Mouse (Mus musculus): ENCODE measurements at regions not wholly inside any gene's neighbourhood (a gene's known extent, or its start where the extent isn't known, plus 50 kb on each side); places are given as distances from the start of the nearest gene placed in this dataset.

DNA sequence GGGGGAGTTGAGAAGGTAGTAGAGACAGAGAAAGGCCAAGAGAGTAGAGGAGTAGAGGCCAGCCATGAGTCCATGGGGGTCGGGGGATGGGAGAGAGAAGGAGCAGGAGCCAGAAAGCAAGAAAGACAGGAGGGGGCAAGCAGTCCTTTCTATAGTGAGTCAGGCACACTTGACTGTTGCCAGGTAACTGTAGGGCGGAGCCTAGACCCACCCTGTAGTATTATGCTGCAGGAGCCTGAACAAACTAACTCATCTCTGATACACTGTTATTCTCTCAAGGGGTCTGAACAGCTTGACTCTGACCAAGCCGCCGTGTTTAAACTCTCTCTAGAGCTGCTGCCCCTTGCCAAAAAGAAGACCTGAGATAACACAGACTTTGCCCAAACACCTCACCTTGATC, 130.6 kb downstream of the Cand1 start:
- Histone ChIP-seq H3K36me3 (ENCODE audit: control insufficient read depth, insufficient read depth) (no peaks in the 10 kb centered on the region), H3K27me3 (ENCODE audit: control insufficient read depth, insufficient read depth, low read depth, low read length) (no peaks in the 10 kb centered on the region), H3K4me1 (ENCODE audit: control insufficient read depth, low read depth, low read length) (peaks cover 6% of the 10 kb centered on the region; the same call in 1 of the 2 replicates), H3K9ac (ENCODE audit: low read depth, low read length) (no peak overlapping the region), H3K4me3 (ENCODE audit: low read depth, low read length) (no peak overlapping the region), H3K4me2 (ENCODE audit: low read depth, low read length) (no peak overlapping the region), H3K9me3 (replicated peaks; ENCODE audit: control insufficient read depth, low read length) (no peaks in the 10 kb centered on the region), H3K27ac (ENCODE audit: low read length) (no peak overlapping the region)
- ATAC-seq (ENCODE audit: low read depth) = no peak
- WGBS (ENCODE audit: insufficient replicate concordance) = 57% methylated on average over 4 of the region's 4 CpGs

DNA sequence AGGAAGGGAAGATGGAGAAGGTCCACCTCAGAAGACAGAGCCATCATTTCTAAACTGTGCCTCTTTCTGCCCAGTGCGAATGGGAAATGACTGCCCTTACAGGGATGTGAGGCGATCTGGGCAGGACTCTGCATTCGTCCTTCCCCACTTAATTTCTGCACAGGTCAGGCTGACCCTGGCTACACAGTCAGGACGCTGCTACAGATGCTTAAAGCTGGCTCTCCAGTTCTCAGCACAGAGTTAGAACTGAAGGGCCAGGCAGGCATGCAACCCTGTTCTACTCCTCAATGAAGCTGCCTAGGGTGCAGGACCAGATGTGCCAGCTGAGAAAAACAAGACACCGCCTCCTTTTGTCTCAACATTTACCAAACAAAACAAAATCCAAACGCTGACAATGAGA, 132.1 kb downstream of the Cand1 start:
- 59% methylated on average over 6 of the region's 6 CpGs for WGBS (ENCODE audit: insufficient replicate concordance)

DNA sequence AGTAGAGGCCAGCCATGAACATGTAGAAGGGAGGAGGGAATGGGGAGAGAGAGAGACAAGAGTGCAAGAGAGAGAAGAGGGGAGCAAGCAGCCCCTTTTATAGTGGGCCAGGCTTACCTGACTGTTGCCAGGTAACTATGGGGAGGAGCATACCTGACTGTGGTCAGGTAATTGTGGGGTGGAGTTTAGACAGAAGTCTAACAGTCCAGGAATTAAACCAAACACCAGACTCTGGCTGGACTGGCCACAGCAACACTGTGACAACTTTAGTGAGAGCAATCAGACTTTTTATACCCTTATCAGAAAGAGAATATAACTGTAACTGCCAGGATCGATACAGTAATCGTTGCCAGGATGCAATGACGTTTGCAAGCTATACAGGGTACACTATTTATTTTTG, 133.8 kb downstream of the Cand1 start:
- WGBS (ENCODE audit: insufficient replicate concordance) = 62% methylated on average over 3 of the region's 3 CpGs
- no peaks in the 10 kb centered on the region for H3K27me3 ChIP-seq (ENCODE audit: control insufficient read depth, insufficient read depth, low read depth, low read length)
- no peak for ATAC-seq (ENCODE audit: low read depth)
- no peak overlapping the region for H3K4me3 ChIP-seq (ENCODE audit: low read depth, low read length)
- H3K4me1 ChIP-seq (ENCODE audit: control insufficient read depth, low read depth, low read length) = no peaks in the 10 kb centered on the region
- H3K4me2 ChIP-seq (ENCODE audit: low read depth, low read length) = no peak overlapping the region
- no peaks in the 10 kb centered on the region for H3K36me3 ChIP-seq (ENCODE audit: control insufficient read depth, insufficient read depth)
- H3K9ac ChIP-seq (ENCODE audit: low read depth, low read length) = no peak overlapping the region
- H3K27ac ChIP-seq (ENCODE audit: low read length) = no peak overlapping the region
- H3K9me3 ChIP-seq (replicated peaks; ENCODE audit: control insufficient read depth, low read length) = no peaks in the 10 kb centered on the region

More for the DNA sequence above, 132.1 kb downstream of the Cand1 start:
- no peak overlapping the region for H3K4me2 ChIP-seq (ENCODE audit: low read depth, low read length)
- no peaks in the 10 kb centered on the region for H3K36me3 ChIP-seq (ENCODE audit: control insufficient read depth, insufficient read depth)
- H3K4me3 ChIP-seq (ENCODE audit: low read depth, low read length) = no peak overlapping the region
- H3K27me3 ChIP-seq (ENCODE audit: control insufficient read depth, insufficient read depth, low read depth, low read length) = no peaks in the 10 kb centered on the region
- H3K9me3 ChIP-seq (replicated peaks; ENCODE audit: control insufficient read depth, low read length) = no peaks in the 10 kb centered on the region
- no peak overlapping the region for H3K27ac ChIP-seq (ENCODE audit: low read length)
- H3K4me1 ChIP-seq (ENCODE audit: control insufficient read depth, low read depth, low read length) = peaks cover 6% of the 10 kb centered on the region; the same call in 1 of the 2 replicates
- no peak for ATAC-seq (ENCODE audit: low read depth)
- H3K9ac ChIP-seq (ENCODE audit: low read depth, low read length) = no peak overlapping the region

DNA sequence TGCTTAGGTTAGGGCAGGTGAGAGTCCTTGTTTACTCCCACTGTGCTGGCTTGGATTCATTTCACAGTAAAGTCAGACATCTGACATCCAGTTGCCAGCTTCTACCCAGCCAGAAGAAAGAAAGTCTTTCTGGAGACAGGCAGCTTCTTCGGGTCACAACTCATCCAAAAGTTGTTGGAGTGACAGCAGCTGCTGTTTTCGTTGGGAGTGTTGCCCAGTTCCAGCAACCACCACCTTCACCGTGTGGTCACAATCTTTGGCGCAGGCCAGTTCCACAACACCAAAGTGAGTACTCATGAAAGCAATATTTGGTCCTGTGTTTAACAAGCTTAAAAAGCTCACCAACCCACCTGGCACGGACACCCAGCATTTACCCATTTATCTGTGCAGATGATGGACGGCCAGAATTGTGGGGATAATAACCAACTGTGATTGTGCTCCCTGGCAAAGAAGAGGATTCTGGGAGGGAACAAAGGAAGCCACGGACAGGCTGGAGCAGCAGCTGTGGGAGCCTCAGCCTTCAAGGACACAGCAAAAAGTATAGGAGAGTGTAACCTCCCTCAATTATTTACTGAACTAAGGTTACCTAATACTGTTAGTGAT, 134.5 kb downstream of the Cand1 start:
- no peaks in the 10 kb centered on the region for H3K36me3 ChIP-seq (ENCODE audit: control insufficient read depth, insufficient read depth)
- no peaks in the 10 kb centered on the region for H3K4me1 ChIP-seq (ENCODE audit: control insufficient read depth, low read depth, low read length)
- no peak overlapping the region for H3K9ac ChIP-seq (ENCODE audit: low read depth, low read length)
- no peak overlapping the region for H3K4me2 ChIP-seq (ENCODE audit: low read depth, low read length)
- no peak overlapping the region for H3K27ac ChIP-seq (ENCODE audit: low read length)
- ATAC-seq (ENCODE audit: low read depth) = no peak
- no peak overlapping the region for H3K4me3 ChIP-seq (ENCODE audit: low read depth, low read length)
- WGBS (ENCODE audit: insufficient replicate concordance) = 62% methylated on average over 7 of the region's 7 CpGs
- H3K27me3 ChIP-seq (ENCODE audit: control insufficient read depth, insufficient read depth, low read depth, low read length) = no peaks in the 10 kb centered on the region
- no peaks in the 10 kb centered on the region for H3K9me3 ChIP-seq (replicated peaks; ENCODE audit: control insufficient read depth, low read length)

DNA sequence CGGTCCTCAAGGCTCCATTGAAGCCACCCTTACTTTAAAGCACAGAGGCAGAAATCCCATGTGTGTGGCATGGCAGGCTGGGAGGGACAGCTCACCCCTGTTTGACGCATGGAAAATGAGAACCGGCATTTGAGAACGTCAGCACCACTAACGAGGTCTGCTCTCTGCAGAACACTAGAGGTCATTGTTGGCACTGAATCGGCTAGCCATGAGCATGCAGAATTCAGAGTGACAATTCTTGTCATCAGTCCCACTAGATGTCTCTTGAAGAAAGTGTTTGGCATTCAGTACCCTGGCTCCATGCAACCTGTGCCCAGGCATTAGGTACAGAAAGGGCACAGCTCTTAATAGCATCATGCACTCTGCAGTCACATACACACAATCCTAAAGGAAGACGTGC, 139.3 kb downstream of the Cand1 start:
- H3K4me1 ChIP-seq (ENCODE audit: control insufficient read depth, low read depth, low read length) = no peaks in the 10 kb centered on the region
- no peak overlapping the region for H3K4me3 ChIP-seq (ENCODE audit: low read depth, low read length)
- 27% methylated on average over 7 of the region's 7 CpGs for WGBS (ENCODE audit: insufficient replicate concordance)
- H3K9me3 ChIP-seq (replicated peaks; ENCODE audit: control insufficient read depth, low read length) = no peaks in the 10 kb centered on the region
- no peak overlapping the region for H3K9ac ChIP-seq (ENCODE audit: low read depth, low read length)
- H3K36me3 ChIP-seq (ENCODE audit: control insufficient read depth, insufficient read depth) = no peaks in the 10 kb centered on the region
- no peak overlapping the region for H3K27ac ChIP-seq (ENCODE audit: low read length)
- H3K27me3 ChIP-seq (ENCODE audit: control insufficient read depth, insufficient read depth, low read depth, low read length) = no peaks in the 10 kb centered on the region
- H3K4me2 ChIP-seq (ENCODE audit: low read depth, low read length) = no peak overlapping the region
- ATAC-seq (ENCODE audit: low read depth) = 0 out of 2 replicates have a peak, but pooled peaks have one; percentile 32

DNA sequence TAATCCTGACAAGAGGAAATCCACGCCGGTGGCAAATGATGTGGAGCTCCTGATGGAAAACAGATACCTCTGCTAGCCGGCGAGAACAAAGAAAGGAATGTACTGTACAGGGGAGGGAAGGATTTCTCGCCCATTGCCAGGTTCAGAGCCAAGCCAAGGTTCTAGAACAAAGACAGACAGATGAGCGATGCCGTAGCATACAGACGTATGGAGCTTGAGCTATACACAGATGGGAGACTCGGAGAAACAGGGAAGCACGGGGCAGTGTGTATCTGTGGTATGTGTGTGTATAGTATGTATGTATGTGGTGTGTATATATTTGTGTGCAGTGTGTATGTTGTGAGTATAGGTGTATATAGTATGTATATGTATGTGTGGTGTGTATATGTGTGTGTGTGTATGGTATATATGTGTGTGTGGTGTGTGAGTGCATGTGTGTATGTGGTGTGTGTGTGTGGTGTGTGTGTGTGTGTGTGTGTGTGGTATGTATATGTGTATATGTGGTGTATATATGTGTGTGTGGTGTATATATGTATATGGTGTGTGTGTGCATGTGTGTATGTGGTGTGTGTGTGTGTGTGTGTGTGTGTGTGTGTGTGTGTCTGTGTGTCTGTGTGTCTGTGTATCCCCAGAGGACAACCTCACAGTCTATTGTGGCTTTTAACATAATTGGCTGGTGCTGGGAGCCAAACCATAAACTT, 140.6 kb downstream of the Cand1 start:
- H3K4me3 ChIP-seq (ENCODE audit: low read depth, low read length) = no peak overlapping the region

DNA sequence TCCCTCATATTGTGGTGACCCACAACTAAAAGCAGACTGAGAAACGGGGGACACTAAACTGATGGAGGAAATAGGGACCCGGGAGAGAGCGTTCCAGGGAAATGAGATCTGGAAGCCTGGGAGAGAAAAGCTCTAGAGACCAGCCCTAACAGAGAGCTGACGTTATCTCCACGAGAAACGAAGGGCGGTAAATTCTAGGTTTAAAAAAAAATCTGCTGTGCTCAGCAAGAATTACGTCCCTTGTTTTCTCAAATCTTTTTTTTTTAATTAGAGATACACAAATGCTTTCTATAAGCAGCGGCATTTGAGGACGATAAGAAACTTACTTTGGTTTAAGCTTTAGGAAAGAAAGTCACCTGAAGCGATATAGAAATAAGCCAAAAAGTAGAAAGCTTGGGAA, 145.7 kb downstream of the Cand1 start:
- Histone ChIP-seq H3K27ac (ENCODE audit: low read length) (no peak overlapping the region), H3K9ac (ENCODE audit: low read depth, low read length) (no peak overlapping the region), H3K9me3 (replicated peaks; ENCODE audit: control insufficient read depth, low read length) (no peaks in the 10 kb centered on the region), H3K27me3 (ENCODE audit: control insufficient read depth, insufficient read depth, low read depth, low read length) (no peaks in the 10 kb centered on the region), H3K4me1 (ENCODE audit: control insufficient read depth, low read depth, low read length) (no peaks in the 10 kb centered on the region), H3K4me2 (ENCODE audit: low read depth, low read length) (no peak overlapping the region), H3K4me3 (ENCODE audit: low read depth, low read length) (no peak overlapping the region), H3K36me3 (ENCODE audit: control insufficient read depth, insufficient read depth) (no peaks in the 10 kb centered on the region)
- 79% methylated on average over 11 of the region's 11 CpGs for WGBS (ENCODE audit: insufficient replicate concordance)
- no peak for ATAC-seq (ENCODE audit: low read depth)

More for the DNA sequence above, 140.6 kb downstream of the Cand1 start:
- no peaks in the 10 kb centered on the region for H3K9me3 ChIP-seq (replicated peaks; ENCODE audit: control insufficient read depth, low read length)
- H3K27me3 ChIP-seq (ENCODE audit: control insufficient read depth, insufficient read depth, low read depth, low read length) = no peaks in the 10 kb centered on the region
- no peak overlapping the region for H3K9ac ChIP-seq (ENCODE audit: low read depth, low read length)
- H3K27ac ChIP-seq (ENCODE audit: low read length) = no peak overlapping the region
- no peak overlapping the region for H3K4me2 ChIP-seq (ENCODE audit: low read depth, low read length)
- 68% methylated on average over 10 of the region's 10 CpGs for whole genome bisulfite sequencing (ENCODE audit: insufficient replicate concordance)
- ATAC-seq (ENCODE audit: low read depth) = no peak
- H3K36me3 ChIP-seq (ENCODE audit: control insufficient read depth, insufficient read depth) = no peaks in the 10 kb centered on the region
- no peaks in the 10 kb centered on the region for H3K4me1 ChIP-seq (ENCODE audit: control insufficient read depth, low read depth, low read length)

DNA sequence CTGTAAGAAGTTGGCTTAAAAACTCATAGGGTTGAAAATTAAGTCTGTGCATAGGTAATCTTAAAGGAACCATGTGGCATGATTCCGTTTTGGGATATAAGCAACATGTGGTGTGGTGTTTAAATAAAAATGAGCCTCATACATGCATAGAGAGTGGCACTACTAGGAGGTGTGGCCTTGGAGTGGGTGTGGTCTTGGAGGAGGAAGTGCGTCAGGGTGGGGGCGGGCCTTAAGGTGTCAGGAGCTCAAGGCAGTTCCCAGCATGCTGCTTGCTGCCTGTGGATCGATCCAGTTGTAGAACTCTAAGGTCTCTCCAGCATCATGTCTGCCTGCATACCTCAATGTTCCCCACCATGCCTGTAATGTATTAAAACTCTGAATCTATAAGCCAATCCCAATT, 152.0 kb downstream of the Cand1 start:
- Histone ChIP-seq H3K4me2 (ENCODE audit: low read depth, low read length) (no peak overlapping the region), H3K9ac (ENCODE audit: low read depth, low read length) (no peak overlapping the region), H3K4me1 (ENCODE audit: control insufficient read depth, low read depth, low read length) (peaks cover 13% of the 10 kb centered on the region), H3K27me3 (ENCODE audit: control insufficient read depth, insufficient read depth, low read depth, low read length) (no peaks in the 10 kb centered on the region), H3K27ac (ENCODE audit: low read length) (no peak overlapping the region), H3K36me3 (ENCODE audit: control insufficient read depth, insufficient read depth) (no peaks in the 10 kb centered on the region), H3K4me3 (ENCODE audit: low read depth, low read length) (no peak overlapping the region), H3K9me3 (replicated peaks; ENCODE audit: control insufficient read depth, low read length) (no peaks in the 10 kb centered on the region)
- WGBS (ENCODE audit: insufficient replicate concordance) = 72% methylated on average over 4 of the region's 4 CpGs
- ATAC-seq (ENCODE audit: low read depth) = no peak

DNA sequence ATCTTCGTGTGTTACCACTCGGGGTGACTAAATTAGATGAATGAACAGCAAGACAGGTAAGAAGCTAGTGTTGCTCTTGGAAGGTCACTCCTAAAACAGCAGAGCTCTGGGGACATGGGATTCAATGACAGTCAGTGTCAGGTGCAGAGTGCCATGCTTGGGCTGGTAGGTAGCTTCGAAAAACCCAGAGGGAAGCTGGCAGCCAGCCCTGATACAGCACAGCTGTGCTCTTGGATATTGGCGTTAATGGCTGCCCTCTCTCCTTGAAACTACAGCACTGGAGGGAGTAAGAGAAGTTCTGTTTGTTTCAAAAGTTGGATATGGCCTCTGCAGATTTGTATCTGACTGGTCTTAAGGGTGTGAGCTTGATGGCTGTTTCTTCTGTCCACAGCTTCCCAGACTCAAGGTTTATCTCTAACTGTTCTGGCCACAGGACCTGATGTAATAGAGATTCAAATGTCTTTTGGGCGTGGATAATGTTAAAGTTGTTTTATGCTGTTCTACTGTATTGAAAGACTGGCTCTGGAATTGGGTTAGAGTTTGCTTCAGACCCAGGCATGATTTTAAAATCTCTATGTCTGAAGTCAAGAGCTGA, 152.7 kb downstream of the Cand1 start:
- 26% methylated on average over 5 of the region's 5 CpGs for WGBS (ENCODE audit: insufficient replicate concordance)
- Histone ChIP-seq H3K9ac (ENCODE audit: low read depth, low read length) (no peak overlapping the region), H3K27me3 (ENCODE audit: control insufficient read depth, insufficient read depth, low read depth, low read length) (no peaks in the 10 kb centered on the region), H3K4me2 (ENCODE audit: low read depth, low read length) (no peak overlapping the region), H3K9me3 (replicated peaks; ENCODE audit: control insufficient read depth, low read length) (no peaks in the 10 kb centered on the region), H3K27ac (ENCODE audit: low read length) (peak overlapping the region; percentile 3; the same call in 1 of the 2 replicates), H3K4me1 (ENCODE audit: control insufficient read depth, low read depth, low read length) (peaks cover 13% of the 10 kb centered on the region), H3K36me3 (ENCODE audit: control insufficient read depth, insufficient read depth) (no peaks in the 10 kb centered on the region), H3K4me3 (ENCODE audit: low read depth, low read length) (no peak overlapping the region)
- 0 out of 2 replicates have a peak, but pooled peaks have one; percentile 2 for ATAC-seq (ENCODE audit: low read depth)

All from liver, embryonic 16.5 days (tissue).